Mouse (Mus musculus): ENCODE measurements around the gene BC030867. TPM values are rescaled to one million over a fixed set of nuclear protein-coding genes. Genes with fewer than 3 reads are reported as not detected.
A peak's percentile ranks its signal among the peaks of the same experiment; 100 is the strongest.

Gene BC030867
- total and polyA plus RNA-seq, 3 experiments: 20.0 to 51.7 (median 36.2) TPM

- Histone ChIP-seq H3K36me3 (ENCODE audit: control insufficient read depth in 1 of 2, insufficient read depth in 2 of 2, low read length in 2 of 2) (peaks cover 0 to 6% of the 10 kb centered on the region in 2 experiments; a peak in 2 of 4 replicates), H3K4me1 (ENCODE audit: control insufficient read depth in 1 of 2, insufficient read depth in 2 of 2, low read length in 2 of 2) (peaks cover 16 to 28% of the 10 kb centered on the region in 2 experiments), H3K9me3 (replicated peaks; ENCODE audit: insufficient read depth, low read length) (no peaks in the 10 kb centered on the region), H3K4me3 (ENCODE audit: control insufficient read depth in 1 of 2, insufficient read depth in 1 of 2, low read depth in 2 of 2, low read length in 2 of 2) (peak overlapping the region; percentile 63 to 71), H3K27ac (ENCODE audit: control insufficient read depth, low read depth, low read length) (no peak overlapping the region), H3K79me2 (ENCODE audit: control insufficient read depth, insufficient read depth, low read length, poor library complexity) (no peaks in the 10 kb centered on the region; the same call in 1 of the 2 replicates), H3K27me3 (ENCODE audit: control insufficient read depth in 1 of 2, insufficient read depth in 2 of 2, low read length in 2 of 2) (no peaks in the 10 kb centered on the region), H3K9ac (ENCODE audit: control insufficient read depth, low read depth, low read length, poor library complexity, severe bottlenecking) (peak overlapping the region; percentile 24)
- TF ChIP-seq MYC (IDR thresholded peaks at IDR 0.05; ENCODE audit: low read depth, low read length) (no peak), ZNF384 (IDR thresholded peaks at IDR 0.05; ENCODE audit: low read depth, low read length) (peak; percentile 79)
- no peak for DNase-seq (ENCODE audit: low read depth, low spot score)
Measured at GRCm38 (mm10) chr11:102227270-102228190, 21.2 kb upstream of the BC030867 start.

- peak overlapping the region; percentile 24 for H3K9ac ChIP-seq (ENCODE audit: control insufficient read depth, low read depth, low read length, poor library complexity, severe bottlenecking)
- TF ChIP-seq MAX (IDR thresholded peaks at IDR 0.05; ENCODE audit: low read length) (peak; percentile 52; the same call in 1 of the 2 replicates), E2F4 (IDR thresholded peaks at IDR 0.05; ENCODE audit: borderline replicate concordance, low read depth, low read length) (no peak), ZNF384 (IDR thresholded peaks at IDR 0.05; ENCODE audit: low read depth, low read length) (no peak), NELFE (IDR thresholded peaks at IDR 0.05; ENCODE audit: low read depth, low read length) (no peak), NRF1 (IDR thresholded peaks at IDR 0.05; ENCODE audit: insufficient read depth, low read depth, low read length, poor library complexity, severe bottlenecking) (no peak), EP300 (IDR thresholded peaks at IDR 0.05; ENCODE audit: low read depth in 1 of 2, low read length in 2 of 2) (peak; percentile 32 to 34; a peak in 3 of 4 replicates), MYC (IDR thresholded peaks at IDR 0.05; ENCODE audit: low read depth, low read length) (no peak), RAD21 (IDR thresholded peaks at IDR 0.05; ENCODE audit: low read depth, low read length) (no peak), POLR2AphosphoS2 (IDR thresholded peaks at IDR 0.05; ENCODE audit: low read length) (no peak), SIN3A (IDR thresholded peaks at IDR 0.05; ENCODE audit: low read length) (peak; percentile 56), ETS1 (IDR thresholded peaks at IDR 0.05; ENCODE audit: low read depth, low read length) (peak; percentile 76), POLR2A (IDR thresholded peaks at IDR 0.05; ENCODE audit: control insufficient read depth in 1 of 2, insufficient read depth in 1 of 2, low read depth in 1 of 2, low read length in 2 of 2, poor library complexity in 1 of 2) (no peak), CHD1 (IDR thresholded peaks at IDR 0.05; ENCODE audit: low read depth, low read length) (no peak), CHD2 (IDR thresholded peaks at IDR 0.05; ENCODE audit: low read length) (no peak), TBP (IDR thresholded peaks at IDR 0.05; ENCODE audit: low read depth, low read length) (no peak), USF2 (IDR thresholded peaks at IDR 0.05; ENCODE audit: borderline replicate concordance in 1 of 2, insufficient read depth in 1 of 2, low read depth in 1 of 2, low read length in 2 of 2) (no peak), RCOR1 (IDR thresholded peaks at IDR 0.05; ENCODE audit: low read depth, low read length) (peak; percentile 32; the same call in 1 of the 2 replicates), JUND (IDR thresholded peaks at IDR 0.05; ENCODE audit: low read depth, low read length) (no peak), KAT2A (conservative IDR thresholded peaks at IDR 0.05; ENCODE audit: low read depth, low read length) (no peak; the same call in 1 of the 2 replicates), UBTF (IDR thresholded peaks at IDR 0.05; ENCODE audit: borderline replicate concordance, insufficient read depth, low read depth, low read length) (no peak), BHLHE40 (IDR thresholded peaks at IDR 0.05; ENCODE audit: borderline replicate concordance, low read depth, low read length) (peak; percentile 85), MYB (IDR thresholded peaks at IDR 0.05; ENCODE audit: low read depth, low read length) (no peak), TCF12 (IDR thresholded peaks at IDR 0.05; ENCODE audit: low read depth, low read length) (no peak), ZKSCAN1 (IDR thresholded peaks at IDR 0.05; ENCODE audit: low read depth, low read length) (no peak), GATA1 (IDR thresholded peaks at IDR 0.05; ENCODE audit: low read depth, low read length) (peak; percentile 62; the same call in 1 of the 2 replicates), ELF1 (IDR thresholded peaks at IDR 0.05; ENCODE audit: low read depth, low read length) (no peak), TAL1 (IDR thresholded peaks at IDR 0.05; ENCODE audit: low read length) (no peak), MEF2A (IDR thresholded peaks at IDR 0.05; ENCODE audit: extremely low read depth, insufficient replicate concordance, low read depth, low read length, poor library complexity, severe bottlenecking) (no peak), CTCF (IDR thresholded peaks at IDR 0.05 in 2 of 3, conservative IDR thresholded peaks at IDR 0.05 in 1 of 3; ENCODE audit: control insufficient read depth in 1 of 3, insufficient read depth in 1 of 3, low read depth in 2 of 3, low read length in 3 of 3, poor library complexity in 1 of 3, severe bottlenecking in 1 of 3) (no peak)
Measured at GRCm38 (mm10) chr11:102228191-102228545, 20.5 kb upstream of the BC030867 start.

More at GRCm38 (mm10) chr11:102228191-102228545, 20.5 kb upstream of the BC030867 start:
- Histone ChIP-seq H3K27ac (ENCODE audit: control insufficient read depth, low read depth, low read length) (no peak overlapping the region), H3K4me3 (ENCODE audit: control insufficient read depth in 1 of 2, insufficient read depth in 1 of 2, low read depth in 2 of 2, low read length in 2 of 2) (peak overlapping the region; percentile 63 to 71), H3K9me3 (replicated peaks; ENCODE audit: insufficient read depth, low read length) (no peaks in the 10 kb centered on the region), H3K36me3 (ENCODE audit: control insufficient read depth in 1 of 2, insufficient read depth in 2 of 2, low read length in 2 of 2) (peaks cover 0 to 5% of the 10 kb centered on the region in 2 experiments; a peak in 1 of 4 replicates), H3K4me1 (ENCODE audit: control insufficient read depth in 1 of 2, insufficient read depth in 2 of 2, low read length in 2 of 2) (peaks cover 16 to 23% of the 10 kb centered on the region in 2 experiments), H3K27me3 (ENCODE audit: control insufficient read depth in 1 of 2, insufficient read depth in 2 of 2, low read length in 2 of 2) (peaks cover 0 to 6% of the 10 kb centered on the region in 2 experiments; a peak in 1 of 4 replicates), H3K79me2 (ENCODE audit: control insufficient read depth, insufficient read depth, low read length, poor library complexity) (no peaks in the 10 kb centered on the region; the same call in 1 of the 2 replicates)
- DNase-seq (ENCODE audit: low read depth, low spot score): peak; percentile 43
